18 mouse cellular contexts compared by ENCODE assay signal in the genomic region with DNA sequence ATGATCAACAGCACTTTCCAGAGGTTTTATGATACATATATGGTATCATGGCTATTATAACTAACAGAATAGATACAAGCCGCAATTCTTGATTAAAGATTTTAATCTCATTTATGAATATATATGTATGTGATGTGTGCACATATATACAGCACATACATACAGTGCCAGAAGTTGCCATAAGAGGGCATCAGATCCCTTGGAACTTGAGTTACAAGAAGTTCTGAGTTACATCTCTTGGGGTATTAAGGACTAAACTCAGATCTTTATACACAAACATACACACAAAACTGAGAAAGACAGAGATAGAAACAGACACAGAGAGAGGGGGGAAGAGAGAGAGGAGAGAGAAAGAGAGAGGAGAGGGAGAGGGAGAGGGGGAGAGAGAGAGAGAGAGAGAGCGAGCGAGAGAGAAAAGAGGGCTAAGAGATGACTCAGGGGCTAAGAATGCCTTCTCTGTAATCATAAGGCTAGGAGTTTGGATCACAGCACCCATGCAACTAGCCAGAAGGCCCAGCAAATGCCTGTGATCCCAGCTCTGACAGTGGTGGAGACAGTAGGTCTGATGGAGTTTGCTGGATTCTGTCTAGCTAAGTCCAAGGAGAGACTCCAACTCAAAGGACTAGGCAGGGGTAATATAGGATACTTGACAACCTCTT. TPM values are rescaled to one million over a fixed set of nuclear protein-coding genes. Genes with fewer than 3 reads are reported as not detected.
DNase-seq lines count a peak whose midpoint lies in the region; ATAC-seq and TF ChIP-seq lines count a peak whose summit lies in the region.
"Had no signal": no experiment of that assay in that cellular context is flagged by ENCODE, and none has a peak within 500 bp of the region (broad histone marks: within the 10 kb centered on the region; RNA-seq: fewer than 3 reads in every experiment).

No protein-coding gene starts in this region.

- 93% methylated on average over 3 of the region's 3 CpGs for WGBS in intestine, postnatal 0 days
- 97% methylated on average over 3 of the region's 3 CpGs for WGBS in intestine, embryonic 16.5 days
- 96% methylated on average over 3 of the region's 3 CpGs for WGBS in midbrain, embryonic 14.5 days
- WGBS in midbrain, embryonic 10.5 days = 91% methylated on average over 3 of the region's 3 CpGs
- 82% methylated on average over 3 of the region's 3 CpGs for WGBS in stomach, postnatal 0 days

- TF ChIP-seq EP300 in stomach, postnatal 0 days (optimal IDR thresholded peaks at IDR 0.05) = no peak

- H3K9ac ChIP-seq in intestine, postnatal 0 days (ENCODE audit: low read depth, low read length) = no peak overlapping the region
- no peak overlapping the region for H3K9ac ChIP-seq in intestine, embryonic 16.5 days (ENCODE audit: low read depth, low read length)
- no peak overlapping the region for H3K9ac ChIP-seq in midbrain, embryonic 14.5 days (replicated peaks; ENCODE audit: low read length)
- H3K9ac ChIP-seq in stomach, postnatal 0 days (ENCODE audit: low read length) = no peak overlapping the region

- no peaks in the 10 kb centered on the region for H3K27me3 ChIP-seq in intestine, postnatal 0 days (replicated peaks; ENCODE audit: control insufficient read depth, insufficient read depth, low read length)
- H3K27me3 ChIP-seq in intestine, embryonic 16.5 days (replicated peaks; ENCODE audit: control insufficient read depth, insufficient read depth, low read length) = no peaks in the 10 kb centered on the region
- H3K27me3 ChIP-seq in midbrain, embryonic 14.5 days (ENCODE audit: control insufficient read depth, insufficient read depth, low read length) = no peaks in the 10 kb centered on the region
- H3K27me3 ChIP-seq in midbrain, embryonic 10.5 days (ENCODE audit: low read depth, poor library complexity, severe bottlenecking) = no peaks in the 10 kb centered on the region
- H3K27me3 ChIP-seq in stomach, postnatal 0 days (ENCODE audit: control insufficient read depth, insufficient read depth, low read length) = no peaks in the 10 kb centered on the region
- H3K27me3 ChIP-seq: megakaryocyte, embryonic 14.5 days had no signal

- no peak overlapping the region for H3K27ac ChIP-seq in intestine, postnatal 0 days (ENCODE audit: low read depth, low read length)
- no peak overlapping the region for H3K27ac ChIP-seq in intestine, embryonic 16.5 days (ENCODE audit: low read length)
- H3K27ac ChIP-seq in midbrain, embryonic 14.5 days (replicated peaks; ENCODE audit: low read depth, low read length) = no peak overlapping the region
- no peak overlapping the region for H3K27ac ChIP-seq in midbrain, embryonic 10.5 days (replicated peaks)
- H3K27ac ChIP-seq in stomach, postnatal 0 days (replicated peaks) = no peak overlapping the region

- peak; percentile 47 for TF ChIP-seq CTCF in intestine, postnatal 0 days (IDR thresholded peaks at IDR 0.05; ENCODE audit: low read depth)
- TF ChIP-seq CTCF in stomach, postnatal 0 days (IDR thresholded peaks at IDR 0.05; ENCODE audit: low read depth) = peak; percentile 55

- no peaks in the 10 kb centered on the region for H3K4me1 ChIP-seq in intestine, postnatal 0 days (replicated peaks; ENCODE audit: control insufficient read depth, insufficient read depth, low read length)
- H3K4me1 ChIP-seq in intestine, embryonic 16.5 days (ENCODE audit: control insufficient read depth, insufficient read depth, low read length) = no peaks in the 10 kb centered on the region
- no peaks in the 10 kb centered on the region for H3K4me1 ChIP-seq in midbrain, embryonic 14.5 days (ENCODE audit: control insufficient read depth, insufficient read depth, low read length)
- no peaks in the 10 kb centered on the region for H3K4me1 ChIP-seq in midbrain, embryonic 10.5 days
- no peaks in the 10 kb centered on the region for H3K4me1 ChIP-seq in stomach, postnatal 0 days (replicated peaks; ENCODE audit: control insufficient read depth, insufficient read depth)

- no peak overlapping the region for H3K4me2 ChIP-seq in intestine, postnatal 0 days (replicated peaks; ENCODE audit: low read depth)
- H3K4me2 ChIP-seq in intestine, embryonic 16.5 days (ENCODE audit: low read depth, low read length) = no peak overlapping the region
- no peak overlapping the region for H3K4me2 ChIP-seq in midbrain, embryonic 14.5 days (ENCODE audit: low read length)
- H3K4me2 ChIP-seq in stomach, postnatal 0 days (replicated peaks; ENCODE audit: low read depth) = no peak overlapping the region

- H3K36me3 ChIP-seq in intestine, postnatal 0 days (ENCODE audit: control insufficient read depth, insufficient read depth) = peaks cover 78% of the 10 kb centered on the region
- H3K36me3 ChIP-seq in intestine, embryonic 16.5 days (ENCODE audit: control insufficient read depth, insufficient read depth, low read length) = peaks cover 11% of the 10 kb centered on the region
- peaks cover 89% of the 10 kb centered on the region for H3K36me3 ChIP-seq in midbrain, embryonic 14.5 days (ENCODE audit: control insufficient read depth, insufficient read depth, low read length)
- peaks cover 100% of the 10 kb centered on the region for H3K36me3 ChIP-seq in midbrain, embryonic 10.5 days
- H3K36me3 ChIP-seq in stomach, postnatal 0 days (ENCODE audit: control insufficient read depth, insufficient read depth, low read length) = peaks cover 19% of the 10 kb centered on the region

- ATAC-seq in CD4-positive, CD25-positive, alpha-beta regulatory T cell, adult 4 months = no peak
- no peak for ATAC-seq in intestine, postnatal 0 days
- ATAC-seq in intestine, embryonic 16.5 days = no peak
- no peak for ATAC-seq in midbrain, embryonic 14.5 days (ENCODE audit: low FRiP score, low TSS enrichment)
- ATAC-seq in stomach, postnatal 0 days (ENCODE audit: low FRiP score, low TSS enrichment) = no peak
- ATAC-seq: hindbrain, embryonic 16.5 days had no signal

- DNase-seq in CD4-positive, CD25-positive, alpha-beta regulatory T cell, adult 2 months (ENCODE audit: low read depth, low spot score) = peak; percentile 15
- peak; percentile 41 for DNase-seq in midbrain, embryonic 14.5 days
- DNase-seq in midbrain, embryonic 10.5 days (ENCODE audit: low spot score) = no peak
- DNase-seq in stomach, postnatal 0 days (ENCODE audit: low spot score) = no peak
- no peak for DNase-seq in cerebellum, postnatal 36 days
- DNase-seq: adrenal gland, postnatal 36 days; B cell, adult 2 months; cerebellum, postnatal 14 days; heart, postnatal 14 days; kidney, adult 8-10 months; lung, adult 2 months; thymus, postnatal 14 days had no signal

- no peak overlapping the region for H3K4me3 ChIP-seq in intestine, postnatal 0 days (ENCODE audit: low read depth, low read length)
- no peak overlapping the region for H3K4me3 ChIP-seq in intestine, embryonic 16.5 days (ENCODE audit: low read length)
- no peak overlapping the region for H3K4me3 ChIP-seq in midbrain, embryonic 14.5 days (replicated peaks; ENCODE audit: low read depth, low read length)
- no peak overlapping the region for H3K4me3 ChIP-seq in midbrain, embryonic 10.5 days
- H3K4me3 ChIP-seq in stomach, postnatal 0 days (ENCODE audit: low read depth, low read length) = no peak overlapping the region
- H3K4me3 ChIP-seq: megakaryocyte, embryonic 14.5 days had no signal

- no peaks in the 10 kb centered on the region for H3K9me3 ChIP-seq in intestine, postnatal 0 days (ENCODE audit: control insufficient read depth)
- H3K9me3 ChIP-seq in intestine, embryonic 16.5 days (ENCODE audit: control insufficient read depth, low read length) = no peaks in the 10 kb centered on the region
- H3K9me3 ChIP-seq in midbrain, embryonic 14.5 days (ENCODE audit: control insufficient read depth, low read length) = no peaks in the 10 kb centered on the region
- H3K9me3 ChIP-seq in midbrain, embryonic 10.5 days (replicated peaks) = no peaks in the 10 kb centered on the region
- no peaks in the 10 kb centered on the region for H3K9me3 ChIP-seq in stomach, postnatal 0 days (ENCODE audit: control insufficient read depth, low read length)
- H3K9me3 ChIP-seq: G1E; megakaryocyte, embryonic 14.5 days had no signal

RNA-seq across cellular contexts. Expression of a gene that starts 26.5 kb away (rescaled TPM):
- polyA plus RNA-seq in CD4-positive, CD25-positive, alpha-beta regulatory T cell, adult 4 months (2017; shearing (Covaris generic)) = under 1 TPM in 1 of 2 experiments, not detected in 1; 0.36 TPM
- 12.4 and 13.1 TPM in 2 replicates for polyA plus RNA-seq in intestine, postnatal 0 days (2015; fragmentation: Nextera tagmentation; extraction: Ambion mirVana)
- polyA plus RNA-seq in intestine, embryonic 16.5 days (2015; fragmentation: Nextera tagmentation; extraction: Ambion mirVana) = 19.3 and 22.4 TPM in 2 replicates
- polyA plus RNA-seq in midbrain, embryonic 14.5 days (2014; fragmentation: Nextera tagmentation; extraction: Ambion mirVana) = 59.3 and 93.6 TPM in 2 replicates
- 66.3 and 81.3 TPM in 2 replicates for polyA plus RNA-seq in midbrain, embryonic 10.5 days (2016; fragmentation: Nextera tagmentation; extraction: Ambion mirVana)
- polyA plus RNA-seq in stomach, postnatal 0 days (2015; fragmentation: Nextera tagmentation; extraction: Ambion mirVana) = 23.2 and 25.0 TPM in 2 replicates
- polyA plus RNA-seq: G1E had no signal

RNA-seq across cellular contexts. Expression of a gene that starts 28.7 kb away (rescaled TPM):
- 10 to 100 TPM; 39.7 to 55.9 TPM for polyA plus RNA-seq in CD4-positive, CD25-positive, alpha-beta regulatory T cell, adult 4 months (2017; shearing (Covaris generic))
- 21.4 and 22.2 TPM in 2 replicates for polyA plus RNA-seq in intestine, postnatal 0 days (2015; fragmentation: Nextera tagmentation; extraction: Ambion mirVana)
- polyA plus RNA-seq in intestine, embryonic 16.5 days (2015; fragmentation: Nextera tagmentation; extraction: Ambion mirVana) = 64.7 and 70.5 TPM in 2 replicates
- 126 and 127 TPM in 2 replicates for polyA plus RNA-seq in midbrain, embryonic 14.5 days (2014; fragmentation: Nextera tagmentation; extraction: Ambion mirVana)
- polyA plus RNA-seq in midbrain, embryonic 10.5 days (2016; fragmentation: Nextera tagmentation; extraction: Ambion mirVana) = 179 and 191 TPM in 2 replicates
- 23.5 and 24.7 TPM in 2 replicates for polyA plus RNA-seq in stomach, postnatal 0 days (2015; fragmentation: Nextera tagmentation; extraction: Ambion mirVana)

Comparison
In these comparisons a context has a peak if more than half of its experiments do, and no peak if none do; other contexts are left out.
1. DNase-seq: peak in CD4-positive, CD25-positive, alpha-beta regulatory T cell, adult 2 months (single experiment) and midbrain, embryonic 14.5 days (single experiment); none in midbrain, embryonic 10.5 days (single experiment), stomach, postnatal 0 days (single experiment) and cerebellum, postnatal 36 days (0 of 2).